Mouse (Mus musculus) small intestine, adult 2 months (tissue): Measurements from ENCODE around the gene Elmo1. TPM values are rescaled to one million over a fixed set of nuclear protein-coding genes. Genes with fewer than 3 reads are reported as not detected.

Experiments used
- H3K27ac ChIP-seq: fragments of 200-500 bp; 2 replicates; pipeline ENCODE4 v1.5.1; 2012; ENCODE audit warnings: low read depth, low read length, control low read depth, inconsistent platforms; ENCODE audit not compliant: insufficient read depth
- H3K27me3 ChIP-seq: fragments of 200-500 bp; 2 replicates; pipeline ENCODE4 v1.6.1; 2012; ENCODE audit warnings: mild to moderate bottlenecking, moderate library complexity, low read length, inconsistent platforms; ENCODE audit not compliant: control insufficient read depth, insufficient read depth
- H3K36me3 ChIP-seq: fragments of 200-500 bp; 2 replicates; pipeline ENCODE4 v1.6.1; 2012; ENCODE audit warnings: mild to moderate bottlenecking, low read length, control low read depth, inconsistent platforms; ENCODE audit not compliant: control insufficient read depth, insufficient read depth
- H3K4me1 ChIP-seq: fragments of 200-500 bp; 2 replicates; pipeline ENCODE4 v1.6.1; 2012; ENCODE audit warnings: low read length, inconsistent platforms, mixed read lengths; ENCODE audit not compliant: control insufficient read depth, insufficient read depth, insufficient read length
- H3K4me3 ChIP-seq: fragments of 200-500 bp; 2 replicates; pipeline ENCODE4 v1.5.1; 2012; ENCODE audit warnings: low read depth, mild to moderate bottlenecking, control low read depth, inconsistent platforms, low read length, moderate library complexity
- CTCF ChIP-seq: fragments of 200-500 bp; IDR thresholded peaks from 2 replicates; pipeline ENCODE4 v1.5.1; 2012; ENCODE audit warnings: low read depth, mild to moderate bottlenecking, control low read depth, inconsistent platforms, low read length, moderate library complexity, mixed read lengths; ENCODE audit not compliant: insufficient replicate concordance, insufficient read length; ENCODE audit errors: extremely low read depth
- POLR2A ChIP-seq: fragments of 200-500 bp; IDR thresholded peaks from 2 replicates; pipeline ENCODE4 v1.6.1; 2012; ENCODE audit warnings: low read depth, mild to moderate bottlenecking, control low read depth, inconsistent platforms, low read length, moderate library complexity
- WGBS: fragments of 180-500 bp; shearing (Covaris S2); methylation state at CpG from one replicate; pipeline ENCODE4 v1.1.7; 2018; 5-methylcytosine and 5-hydroxymethylcytosine counted together
- polyA plus RNA-seq: library from polyadenylated mRNA; depleted of rRNA; stranded (reverse); fragments of >200 nt; gene quantifications from 2 replicates; pipeline ENCODE4 v1.2.3, GENCODE M21; 2012

Elmo1 gene
- polyA plus RNA-seq, 1 experiment = 23.8 TPM

DNA sequence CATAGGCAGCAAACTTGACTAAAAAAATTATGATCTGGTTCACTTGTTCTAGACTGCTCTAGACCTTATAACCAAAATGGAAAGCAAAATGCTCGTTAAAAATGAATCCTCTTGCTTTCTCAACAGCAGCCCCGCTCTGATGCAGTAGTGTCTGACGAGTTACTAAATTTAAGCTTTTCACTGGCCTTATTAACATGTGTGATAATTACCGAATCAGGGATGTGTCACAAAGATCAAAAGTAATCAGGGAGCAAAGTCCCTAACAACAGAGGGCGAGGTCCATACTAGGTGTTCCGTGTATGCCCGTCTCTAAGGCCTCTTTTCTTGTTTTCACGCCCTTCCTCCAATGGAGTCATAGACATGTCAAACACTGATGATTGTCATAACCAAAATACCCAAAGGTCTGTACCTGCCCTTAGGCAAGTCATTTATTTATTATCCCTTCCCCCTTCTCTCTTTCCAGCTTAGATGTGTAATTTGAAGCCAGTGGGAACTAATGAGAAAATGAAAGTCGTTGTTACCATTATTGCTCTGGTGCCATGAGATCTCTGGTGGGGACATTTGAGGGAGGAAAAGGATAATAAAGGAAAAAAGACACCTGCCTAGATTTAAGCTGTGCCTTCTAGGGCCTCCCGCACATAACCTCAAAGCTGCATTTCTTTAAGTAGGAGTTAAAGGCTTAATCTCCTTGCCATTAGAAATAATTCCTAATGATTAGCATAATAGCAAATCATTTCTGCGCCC lies 316.2 kb downstream of the Elmo1 start:
- H3K27ac ChIP-seq = no peak overlapping the region
- peaks cover 3% of the 10 kb centered on the region; the same call in 1 of the 2 replicates for H3K36me3 ChIP-seq
- TF ChIP-seq POLR2A = no peak
- TF ChIP-seq CTCF = no peak
- no peak overlapping the region for H3K4me3 ChIP-seq
- no peaks in the 10 kb centered on the region for H3K27me3 ChIP-seq
- 0 out of 2 replicates have a peak, but pooled peaks cover 2% of the 10 kb centered on the region for H3K4me1 ChIP-seq
- WGBS = 64% methylated on average over 11 of the region's 11 CpGs

- Histone ChIP-seq H3K27ac (no peak overlapping the region), H3K4me3 (no peak overlapping the region), H3K36me3 (peaks cover 3% of the 10 kb centered on the region; the same call in 1 of the 2 replicates), H3K27me3 (no peaks in the 10 kb centered on the region), H3K4me1 (0 out of 2 replicates have a peak, but pooled peaks cover 2% of the 10 kb centered on the region)
- TF ChIP-seq CTCF = no peak
- TF ChIP-seq POLR2A = no peak
- 85% methylated on average over 9 of the region's 9 CpGs for WGBS
These were observed 320.1 kb downstream of the Elmo1 start for GRCm38 (mm10) chr13:20410306-20411101.

- WGBS = 63% methylated on average over 5 of the region's 5 CpGs
- no peak overlapping the region for H3K27ac ChIP-seq
- H3K4me3 ChIP-seq = no peak overlapping the region
- TF ChIP-seq POLR2A (no peak), CTCF (no peak)
- no peaks in the 10 kb centered on the region for H3K36me3 ChIP-seq
- H3K4me1 ChIP-seq = no peaks in the 10 kb centered on the region
- H3K27me3 ChIP-seq = no peaks in the 10 kb centered on the region
These were observed 326.6 kb downstream of the Elmo1 start for GRCm38 (mm10) chr13:20416691-20417660.

DNA sequence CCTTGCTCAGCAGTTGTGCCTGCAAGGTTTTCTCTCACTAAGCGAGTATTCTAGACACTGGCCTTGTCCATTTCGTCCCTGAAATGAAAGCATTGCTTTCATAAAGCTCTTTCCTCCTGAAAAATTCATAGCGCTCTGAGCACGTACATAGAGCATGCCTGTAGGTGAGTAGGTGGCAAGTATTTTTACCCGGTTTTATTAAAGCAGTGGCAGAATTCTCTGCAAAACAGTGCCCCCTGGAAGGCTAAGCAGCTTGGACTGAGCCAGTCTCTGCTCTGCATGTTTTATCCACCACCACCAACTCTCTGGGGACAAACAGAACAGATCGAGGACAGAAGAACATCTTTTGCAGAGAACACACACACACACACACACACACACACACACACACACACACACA lies 340.6 kb downstream of the Elmo1 start:
- no peak for TF ChIP-seq CTCF
- TF ChIP-seq POLR2A = no peak
- WGBS = 84% methylated on average over 6 of the region's 6 CpGs
- Histone ChIP-seq H3K27me3 (no peaks in the 10 kb centered on the region), H3K36me3 (no peaks in the 10 kb centered on the region), H3K4me3 (no peak overlapping the region), H3K27ac (no peak overlapping the region), H3K4me1 (no peaks in the 10 kb centered on the region)

GRCm38 (mm10) chr13:20433221-20433858 lies 342.9 kb downstream of the Elmo1 start:
- WGBS = 17% methylated on average over 4 of the region's 4 CpGs
- H3K27ac ChIP-seq = peak overlapping the region; percentile 71
- H3K4me3 ChIP-seq = no peak overlapping the region
- H3K4me1 ChIP-seq = no peaks in the 10 kb centered on the region
- H3K36me3 ChIP-seq = no peaks in the 10 kb centered on the region
- TF ChIP-seq POLR2A = no peak
- no peaks in the 10 kb centered on the region for H3K27me3 ChIP-seq

DNA sequence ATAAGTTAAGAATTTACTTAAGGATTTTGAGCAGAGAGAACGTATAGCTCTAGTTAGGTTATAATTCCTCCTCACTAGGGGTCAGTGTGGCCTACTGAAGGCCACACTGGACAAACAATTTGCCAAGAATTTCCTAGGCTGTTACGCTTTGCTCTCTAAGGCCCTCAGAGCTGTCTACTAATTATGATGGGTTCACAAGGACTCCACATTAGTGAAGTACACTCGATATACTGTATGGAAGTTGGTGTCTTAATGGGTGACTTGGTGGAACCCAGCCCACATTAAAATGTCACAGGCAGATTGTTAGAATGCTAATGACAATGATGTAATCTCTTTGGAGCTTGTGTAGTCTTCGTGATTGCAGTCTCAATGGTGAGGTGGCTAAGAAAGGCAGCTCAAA lies 343.7 kb downstream of the Elmo1 start:
- Histone ChIP-seq H3K27me3 (no peaks in the 10 kb centered on the region), H3K4me3 (no peak overlapping the region), H3K27ac (no peak overlapping the region), H3K36me3 (no peaks in the 10 kb centered on the region), H3K4me1 (no peaks in the 10 kb centered on the region)
- WGBS = 69% methylated on average over 4 of the region's 4 CpGs
- TF ChIP-seq POLR2A (no peak), CTCF (no peak)

DNA sequence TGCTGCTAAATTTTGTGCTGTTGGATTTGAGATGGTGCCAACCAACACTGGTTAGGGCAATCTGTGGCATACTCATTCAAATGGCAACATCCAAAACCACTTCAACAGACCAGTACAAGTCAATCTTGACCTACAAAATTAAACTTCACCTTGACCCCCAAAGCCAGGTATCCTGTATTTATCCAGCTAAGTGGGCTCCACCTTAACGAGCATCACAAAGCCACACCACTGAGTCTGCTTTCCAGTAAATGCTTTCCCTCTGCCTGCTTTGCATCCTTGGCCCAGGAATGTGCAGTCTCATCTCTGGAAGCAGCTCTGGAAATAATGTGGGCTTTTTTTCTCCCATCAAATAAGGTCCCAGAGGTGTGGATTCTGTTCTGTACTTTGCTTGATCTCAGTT lies 349.1 kb downstream of the Elmo1 start:
- TF ChIP-seq CTCF = no peak
- TF ChIP-seq POLR2A = no peak
- H3K27me3 ChIP-seq = no peaks in the 10 kb centered on the region
- 84% methylated on average over 1 of the region's 1 CpGs for WGBS
- no peak overlapping the region for H3K27ac ChIP-seq
- H3K4me3 ChIP-seq = no peak overlapping the region
- H3K4me1 ChIP-seq = 0 out of 2 replicates have a peak, but pooled peaks cover 1% of the 10 kb centered on the region
- H3K36me3 ChIP-seq = no peaks in the 10 kb centered on the region
